Mouse (Mus musculus) cerebellum, adult 2 months (tissue): ENCODE data around the gene St6galnac6.

Experiments
- CTCF ChIP-seq: fragments of 200-500 bp; IDR thresholded peaks from 2 replicates; pipeline ENCODE4 v1.5.1; 2011; ENCODE audit warnings: low read depth, mild to moderate bottlenecking, control low read depth, low read length, moderate library complexity, borderline replicate concordance; ENCODE audit not compliant: insufficient read depth
- POLR2A ChIP-seq: fragments of 200-500 bp; IDR thresholded peaks from 2 replicates; pipeline ENCODE4 v1.6.1; 2011; ENCODE audit warnings: low read length, control low read depth, borderline replicate concordance; ENCODE audit not compliant: insufficient read depth

DNA sequence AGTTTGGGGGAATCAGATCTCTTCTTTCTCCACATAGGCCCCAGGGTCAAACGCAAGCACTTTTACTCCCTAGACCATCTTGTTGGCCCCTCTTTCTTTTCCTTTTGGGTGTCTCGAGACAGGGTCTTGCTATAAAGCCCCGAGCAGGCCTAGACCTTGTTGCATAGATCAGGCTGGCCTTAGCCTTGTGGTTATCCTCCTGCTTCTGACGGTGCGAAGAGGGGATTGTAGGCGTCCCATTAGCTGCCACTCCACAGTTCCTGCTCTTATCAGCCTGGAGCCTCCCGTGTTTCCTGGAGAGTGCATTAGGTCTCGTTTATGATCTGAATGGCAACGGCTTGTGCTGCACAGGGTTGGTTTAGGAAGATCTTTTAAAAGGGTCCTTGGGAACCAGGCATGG is 44.6 kb downstream of the St6galnac6 start:
- TF ChIP-seq CTCF (no peak), POLR2A (no peak)
